Mouse (Mus musculus): ENCODE measurements around the gene Pipox. TPM values are rescaled to one million over a fixed set of nuclear protein-coding genes. Genes with fewer than 3 reads are reported as not detected.

Pipox gene
- polyA plus RNA-seq, 1 experiment from 2014 or later: 7.2 TPM

- H3K27me3 ChIP-seq (replicated peaks): peaks cover 80% of the 10 kb centered on the region
- WGBS (ENCODE audit: insufficient replicate concordance): 40% methylated on average over 1 of the region's 1 CpGs
- H3K9ac ChIP-seq: no peak overlapping the region
- H3K9me3 ChIP-seq (replicated peaks): no peaks in the 10 kb centered on the region
- no peaks in the 10 kb centered on the region for H3K36me3 ChIP-seq
- H3K4me2 ChIP-seq: no peak overlapping the region
- H3K4me3 ChIP-seq: no peak overlapping the region
- H3K27ac ChIP-seq: no peak overlapping the region
- ATAC-seq: no peak
- H3K4me1 ChIP-seq: peaks cover 11% of the 10 kb centered on the region; the same call in 1 of the 2 replicates
These were observed 10.8 kb upstream of the Pipox start for GRCm38 (mm10) chr11:77904707-77905106.

- H3K27ac ChIP-seq: no peak overlapping the region
- no peak overlapping the region for H3K9ac ChIP-seq
- no peak overlapping the region for H3K4me2 ChIP-seq
- 29% methylated on average over 3 of the region's 3 CpGs for WGBS (ENCODE audit: insufficient replicate concordance)
- H3K9me3 ChIP-seq (replicated peaks): no peaks in the 10 kb centered on the region
- ATAC-seq: no peak
- peaks cover 76% of the 10 kb centered on the region for H3K27me3 ChIP-seq (replicated peaks)
- no peaks in the 10 kb centered on the region for H3K36me3 ChIP-seq
- H3K4me3 ChIP-seq: no peak overlapping the region
- H3K4me1 ChIP-seq: peaks cover 11% of the 10 kb centered on the region; the same call in 1 of the 2 replicates
These were observed 9.9 kb upstream of the Pipox start for GRCm38 (mm10) chr11:77903761-77904160.

- H3K4me3 ChIP-seq: no peak overlapping the region
- H3K4me1 ChIP-seq: peaks cover 11% of the 10 kb centered on the region
- H3K9me3 ChIP-seq (replicated peaks): no peaks in the 10 kb centered on the region
- no peak overlapping the region for H3K27ac ChIP-seq
- H3K9ac ChIP-seq: no peak overlapping the region
- no peak overlapping the region for H3K4me2 ChIP-seq
- no peak for ATAC-seq
- H3K36me3 ChIP-seq: no peaks in the 10 kb centered on the region
- 42% methylated on average over 8 of the region's 8 CpGs for WGBS (ENCODE audit: insufficient replicate concordance)
- H3K27me3 ChIP-seq (replicated peaks): peaks cover 76% of the 10 kb centered on the region
These were observed 8.0 kb upstream of the Pipox start for GRCm38 (mm10) chr11:77901775-77902355.

GRCm38 (mm10) chr11:77901366-77901765, 7.5 kb upstream of the Pipox start:
- Histone ChIP-seq H3K27ac (no peak overlapping the region), H3K4me1 (peaks cover 11% of the 10 kb centered on the region), H3K4me3 (no peak overlapping the region), H3K9ac (no peak overlapping the region), H3K27me3 (replicated peaks) (peaks cover 76% of the 10 kb centered on the region), H3K9me3 (replicated peaks) (no peaks in the 10 kb centered on the region), H3K4me2 (no peak overlapping the region), H3K36me3 (no peaks in the 10 kb centered on the region)
- WGBS (ENCODE audit: insufficient replicate concordance): 51% methylated on average over 5 of the region's 5 CpGs
- no peak for ATAC-seq

- 58% methylated on average over 4 of the region's 4 CpGs for WGBS (ENCODE audit: insufficient replicate concordance)
- H3K27me3 ChIP-seq (replicated peaks): peaks cover 77% of the 10 kb centered on the region
- H3K4me1 ChIP-seq: peaks cover 11% of the 10 kb centered on the region
- H3K36me3 ChIP-seq: no peaks in the 10 kb centered on the region
- H3K27ac ChIP-seq: no peak overlapping the region
- no peak for ATAC-seq
- no peaks in the 10 kb centered on the region for H3K9me3 ChIP-seq (replicated peaks)
- H3K4me3 ChIP-seq: no peak overlapping the region
- no peak overlapping the region for H3K9ac ChIP-seq
- no peak overlapping the region for H3K4me2 ChIP-seq
These were observed 6.8 kb upstream of the Pipox start for GRCm38 (mm10) chr11:77900696-77901095.

GRCm38 (mm10) chr11:77900187-77900586, 6.3 kb upstream of the Pipox start:
- Histone ChIP-seq H3K36me3 (no peaks in the 10 kb centered on the region), H3K4me2 (no peak overlapping the region), H3K4me3 (no peak overlapping the region), H3K4me1 (peaks cover 14% of the 10 kb centered on the region), H3K27me3 (replicated peaks) (peaks cover 77% of the 10 kb centered on the region), H3K9me3 (replicated peaks) (no peaks in the 10 kb centered on the region), H3K27ac (no peak overlapping the region), H3K9ac (no peak overlapping the region)
- no peak for ATAC-seq
- WGBS (ENCODE audit: insufficient replicate concordance): 49% methylated on average over 3 of the region's 3 CpGs

GRCm38 (mm10) chr11:77896820-77897805, 3.2 kb upstream of the Pipox start:
- H3K4me2 ChIP-seq: no peak overlapping the region
- peaks cover 79% of the 10 kb centered on the region for H3K27me3 ChIP-seq (replicated peaks)
- H3K9me3 ChIP-seq (replicated peaks): no peaks in the 10 kb centered on the region
- H3K27ac ChIP-seq: no peak overlapping the region
- H3K36me3 ChIP-seq: no peaks in the 10 kb centered on the region
- peaks cover 31% of the 10 kb centered on the region for H3K4me1 ChIP-seq
- no peak overlapping the region for H3K9ac ChIP-seq
- no peak for ATAC-seq
- 31% methylated on average over 23 of the region's 23 CpGs for WGBS (ENCODE audit: insufficient replicate concordance)
- H3K4me3 ChIP-seq: no peak overlapping the region

GRCm38 (mm10) chr11:77896480-77896819, 2.6 kb upstream of the Pipox start:
- no peak for ATAC-seq

GRCm38 (mm10) chr11:77896011-77896410, 2.1 kb upstream of the Pipox start:
- H3K4me2 ChIP-seq: no peak overlapping the region
- ATAC-seq: no peak
- no peak overlapping the region for H3K9ac ChIP-seq
- 71% methylated on average over 9 of the region's 9 CpGs for WGBS (ENCODE audit: insufficient replicate concordance)
- no peak overlapping the region for H3K27ac ChIP-seq
- no peaks in the 10 kb centered on the region for H3K36me3 ChIP-seq
- no peaks in the 10 kb centered on the region for H3K9me3 ChIP-seq (replicated peaks)
- H3K4me1 ChIP-seq: peaks cover 26% of the 10 kb centered on the region
- H3K27me3 ChIP-seq (replicated peaks): peaks cover 77% of the 10 kb centered on the region
- no peak overlapping the region for H3K4me3 ChIP-seq

More at GRCm38 (mm10) chr11:77896480-77896819, 2.6 kb upstream of the Pipox start:
- no peaks in the 10 kb centered on the region for H3K9me3 ChIP-seq (replicated peaks)
- 49% methylated on average over 6 of the region's 6 CpGs for WGBS (ENCODE audit: insufficient replicate concordance)
- H3K4me1 ChIP-seq: peaks cover 27% of the 10 kb centered on the region
- no peak overlapping the region for H3K4me3 ChIP-seq
- no peak overlapping the region for H3K9ac ChIP-seq
- peaks cover 79% of the 10 kb centered on the region for H3K27me3 ChIP-seq (replicated peaks)
- no peaks in the 10 kb centered on the region for H3K36me3 ChIP-seq
- H3K27ac ChIP-seq: no peak overlapping the region
- H3K4me2 ChIP-seq: no peak overlapping the region

- no peak for ATAC-seq
- Histone ChIP-seq H3K4me1 (peaks cover 20% of the 10 kb centered on the region), H3K36me3 (no peaks in the 10 kb centered on the region), H3K9ac (no peak overlapping the region), H3K4me2 (no peak overlapping the region), H3K4me3 (no peak overlapping the region), H3K27me3 (replicated peaks) (peaks cover 85% of the 10 kb centered on the region), H3K9me3 (replicated peaks) (no peaks in the 10 kb centered on the region), H3K27ac (no peak overlapping the region)
- 62% methylated on average over 2 of the region's 2 CpGs for WGBS (ENCODE audit: insufficient replicate concordance)
These were observed 1.1 kb upstream of the Pipox start for GRCm38 (mm10) chr11:77894967-77895366.

- Histone ChIP-seq H3K36me3 (no peaks in the 10 kb centered on the region), H3K4me2 (peak overlapping the region; percentile 35), H3K9me3 (replicated peaks) (no peaks in the 10 kb centered on the region), H3K4me1 (peaks cover 20% of the 10 kb centered on the region), H3K9ac (no peak overlapping the region), H3K27ac (peak overlapping the region; percentile 66; the same call in 1 of the 2 replicates), H3K27me3 (replicated peaks) (peaks cover 76% of the 10 kb centered on the region), H3K4me3 (peak overlapping the region; percentile 21)
- ATAC-seq: no peak
- 25% methylated on average over 6 of the region's 6 CpGs for WGBS (ENCODE audit: insufficient replicate concordance)
These were observed 613 bp downstream of the Pipox start for GRCm38 (mm10) chr11:77893283-77893682.

GRCm38 (mm10) chr11:77892883-77893282, 1.0 kb downstream of the Pipox start:
- ATAC-seq: no peak
- Histone ChIP-seq H3K4me3 (peak overlapping the region; percentile 21), H3K4me2 (peak overlapping the region; percentile 35), H3K27ac (no peak overlapping the region), H3K36me3 (no peaks in the 10 kb centered on the region), H3K9me3 (replicated peaks) (no peaks in the 10 kb centered on the region), H3K27me3 (replicated peaks) (peaks cover 72% of the 10 kb centered on the region), H3K4me1 (peaks cover 20% of the 10 kb centered on the region), H3K9ac (no peak overlapping the region)
- 18% methylated on average over 5 of the region's 5 CpGs for WGBS (ENCODE audit: insufficient replicate concordance)
